Mouse (Mus musculus): ENCODE data around the gene Eps15l1.

GRCm38 (mm10) chr8:72336273-72336672, 85.0 kb downstream of the Eps15l1 start:
- TF ChIP-seq CTCF (IDR thresholded peaks at IDR 0.05; ENCODE audit: borderline replicate concordance, control insufficient read depth, extremely low read depth, insufficient read depth, low read length, poor library complexity) (no peak), POLR2A (IDR thresholded peaks at IDR 0.05; ENCODE audit: control insufficient read depth, extremely low read depth, insufficient read depth, low read length, poor library complexity) (no peak)
